Mouse (Mus musculus) c-Kit-positive CD71-positive TER-119-positive erythroid progenitor cells, embryonic 14.5 days (primary cell): ENCODE data around the gene Ptpn7.
"Not testable (repeated sequence)": the region's sequence is repeated elsewhere in the genome, so short reads cannot be mapped to it uniquely, and the experiment has no call there.

Experiments
- DNase-seq: peaks from one replicate; pipeline ENCODE4 v3.0.0-alpha.2; 2013; ENCODE audit warnings: low spot score

The Ptpn7 gene

GRCm38 (mm10) chr1:135185936-135186335 lies 53.4 kb downstream of the Ptpn7 start:
- DNase-seq: no peak

GRCm38 (mm10) chr1:135186427-135186826 lies 53.9 kb downstream of the Ptpn7 start:
- DNase-seq: no peak

DNA sequence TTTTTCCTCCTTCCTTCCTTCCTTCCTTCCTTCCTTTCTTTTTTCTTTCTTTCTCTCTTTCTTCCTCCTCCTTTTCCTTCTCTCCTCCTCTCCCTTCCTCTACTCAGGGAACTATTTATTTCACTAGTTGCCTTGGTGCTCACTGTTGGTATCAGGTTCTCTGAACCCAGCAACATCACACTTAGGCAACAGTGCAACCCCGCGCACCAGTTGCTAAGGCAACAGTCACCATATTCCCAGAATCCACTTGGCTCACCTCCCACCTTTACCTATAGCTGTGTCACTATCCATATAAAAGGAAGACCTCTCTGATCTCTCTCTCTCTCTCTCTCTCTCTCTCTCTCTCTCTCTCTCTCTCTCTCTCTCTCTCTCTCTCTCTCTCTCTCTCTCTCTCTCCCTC lies 54.5 kb downstream of the Ptpn7 start:
- not testable (repeated sequence) for DNase-seq

DNA sequence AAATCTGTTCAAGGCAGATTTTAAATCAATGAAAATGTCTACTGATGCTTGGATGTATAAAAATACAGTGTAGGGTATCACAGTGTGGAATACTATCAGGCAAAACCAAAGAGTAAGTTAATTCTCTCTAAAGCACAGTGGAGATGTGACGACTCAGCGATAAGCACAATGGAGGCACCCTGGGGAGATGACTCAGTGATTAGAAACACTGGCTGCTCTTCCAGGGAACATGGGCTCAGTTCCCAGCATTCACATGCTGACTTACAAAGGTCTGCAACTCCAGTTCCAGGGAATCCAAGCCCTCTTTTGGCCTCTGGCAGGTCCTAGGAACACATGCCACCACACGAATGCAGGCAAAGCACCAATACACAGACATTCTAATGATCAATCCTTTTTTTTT lies 55.7 kb downstream of the Ptpn7 start:
- DNase-seq: no peak

- DNase-seq: no peak
These were observed 56.7 kb downstream of the Ptpn7 start for GRCm38 (mm10) chr1:135189186-135189585.

- not testable (repeated sequence) for DNase-seq
These were observed 61.8 kb downstream of the Ptpn7 start for GRCm38 (mm10) chr1:135194335-135194734.
